Comparison of ENCODE assay signal across 25 mouse cellular contexts in the genomic region with DNA sequence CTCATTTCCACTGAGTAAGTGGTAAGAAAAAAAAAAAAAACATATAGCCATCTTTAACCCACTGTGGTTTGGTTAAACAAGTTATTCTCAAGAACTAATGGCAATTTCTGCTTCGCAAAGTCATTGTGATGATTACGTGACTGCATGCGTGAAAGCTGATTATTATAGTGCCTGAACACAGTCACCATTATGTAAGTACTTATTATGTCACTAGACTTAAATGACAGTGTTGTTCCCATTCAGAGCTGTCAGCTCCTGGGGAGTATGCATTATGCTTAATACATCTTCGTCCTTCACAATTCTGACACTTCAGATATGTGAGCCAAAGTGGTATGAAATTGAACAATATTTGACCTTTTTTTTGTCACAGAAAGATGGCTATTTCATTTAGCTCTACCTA.
DNase-seq lines count a peak whose midpoint lies in the region; ATAC-seq and TF ChIP-seq lines count a peak whose summit lies in the region.
"Had no signal": no experiment of that assay in that cellular context is flagged by ENCODE, and none has a peak within 500 bp of the region (broad histone marks: within the 10 kb centered on the region; RNA-seq: fewer than 3 reads in every experiment).

No protein-coding gene starts in this region.

- no peaks in the 10 kb centered on the region for H3K9me3 ChIP-seq in forebrain, embryonic 12.5 days
- H3K9me3 ChIP-seq in forebrain, embryonic 10.5 days, result no peaks in the 10 kb centered on the region
- no peaks in the 10 kb centered on the region for H3K9me3 ChIP-seq in forebrain, embryonic 15.5 days
- H3K9me3 ChIP-seq in forebrain, postnatal 0 days (ENCODE audit: low read length), result no peaks in the 10 kb centered on the region
- H3K9me3 ChIP-seq: embryonic facial prominence, embryonic 13.5 days; embryonic facial prominence, embryonic 15.5 days; G1E had no signal

- H3K4me3 ChIP-seq in forebrain, embryonic 12.5 days (replicated peaks), result no peak overlapping the region
- no peak overlapping the region for H3K4me3 ChIP-seq in forebrain, embryonic 10.5 days
- 0 out of 2 replicates have a peak overlapping the region, but pooled peaks have one; percentile 16 for H3K4me3 ChIP-seq in heart, adult 2 months
- no peak overlapping the region for H3K4me3 ChIP-seq in forebrain, embryonic 15.5 days
- no peak overlapping the region for H3K4me3 ChIP-seq in forebrain, postnatal 0 days (ENCODE audit: low read depth, low read length)
- H3K4me3 ChIP-seq: embryonic facial prominence, embryonic 13.5 days; embryonic facial prominence, embryonic 15.5 days had no signal

- H3K4me2 ChIP-seq in forebrain, embryonic 12.5 days, result no peak overlapping the region
- H3K4me2 ChIP-seq in forebrain, embryonic 15.5 days (replicated peaks), result no peak overlapping the region
- H3K4me2 ChIP-seq in forebrain, postnatal 0 days (ENCODE audit: low read depth), result no peak overlapping the region
- H3K4me2 ChIP-seq: embryonic facial prominence, embryonic 13.5 days; embryonic facial prominence, embryonic 15.5 days had no signal

- no peak overlapping the region for H3K27ac ChIP-seq in forebrain, embryonic 12.5 days
- H3K27ac ChIP-seq in forebrain, embryonic 10.5 days, result no peak overlapping the region
- peak overlapping the region; percentile 32 for H3K27ac ChIP-seq in heart, adult 2 months
- H3K27ac ChIP-seq in forebrain, embryonic 15.5 days (replicated peaks), result no peak overlapping the region
- no peak overlapping the region for H3K27ac ChIP-seq in forebrain, postnatal 0 days (ENCODE audit: low read depth, low read length)
- H3K27ac ChIP-seq: embryonic facial prominence, embryonic 13.5 days; embryonic facial prominence, embryonic 15.5 days had no signal

- H3K27me3 ChIP-seq in forebrain, embryonic 12.5 days, result no peaks in the 10 kb centered on the region
- no peaks in the 10 kb centered on the region for H3K27me3 ChIP-seq in forebrain, embryonic 10.5 days (ENCODE audit: poor library complexity, severe bottlenecking)
- H3K27me3 ChIP-seq in heart, adult 2 months (ENCODE audit: control insufficient read depth, insufficient read depth, low read length), result no peaks in the 10 kb centered on the region
- H3K27me3 ChIP-seq in forebrain, embryonic 15.5 days, result no peaks in the 10 kb centered on the region
- H3K27me3 ChIP-seq in forebrain, postnatal 0 days (ENCODE audit: insufficient read depth, low read length), result no peaks in the 10 kb centered on the region
- H3K27me3 ChIP-seq: embryonic facial prominence, embryonic 13.5 days; embryonic facial prominence, embryonic 15.5 days; Patski had no signal

- no peak for TF ChIP-seq EP300 in heart, adult 2 months (IDR thresholded peaks at IDR 0.05; ENCODE audit: insufficient read depth, low read depth, low read length)

- no peak for TF ChIP-seq POLR2A in heart, adult 2 months (IDR thresholded peaks at IDR 0.05; ENCODE audit: insufficient read depth, low read depth, low read length)

- H3K79me2 ChIP-seq in heart, adult 2 months (replicated peaks; ENCODE audit: control insufficient read depth, insufficient read depth, low read length), result no peaks in the 10 kb centered on the region

- H3K36me3 ChIP-seq in forebrain, embryonic 12.5 days (replicated peaks), result no peaks in the 10 kb centered on the region
- no peaks in the 10 kb centered on the region for H3K36me3 ChIP-seq in forebrain, embryonic 10.5 days (replicated peaks)
- no peaks in the 10 kb centered on the region for H3K36me3 ChIP-seq in heart, adult 2 months (ENCODE audit: control insufficient read depth, insufficient read depth, low read length)
- H3K36me3 ChIP-seq in forebrain, embryonic 15.5 days, result no peaks in the 10 kb centered on the region
- no peaks in the 10 kb centered on the region for H3K36me3 ChIP-seq in forebrain, postnatal 0 days (ENCODE audit: insufficient read depth)
- H3K36me3 ChIP-seq: embryonic facial prominence, embryonic 13.5 days; embryonic facial prominence, embryonic 15.5 days; G1E had no signal

- intact Hi-C loops in heart, adult 2 months (cut with DNase I), result no loop called here
- intact Hi-C loops in heart, postnatal 14 days (cut with DNase I), result no loop called here

- no peak overlapping the region for H3K9ac ChIP-seq in forebrain, embryonic 12.5 days
- no peak overlapping the region for H3K9ac ChIP-seq in heart, adult 2 months (ENCODE audit: low read depth, low read length)
- H3K9ac ChIP-seq in forebrain, embryonic 15.5 days (replicated peaks), result no peak overlapping the region
- H3K9ac ChIP-seq in forebrain, postnatal 0 days, result no peak overlapping the region
- H3K9ac ChIP-seq: embryonic facial prominence, embryonic 13.5 days; embryonic facial prominence, embryonic 15.5 days had no signal

- no peak for DNase-seq in forebrain, embryonic 10.5 days (ENCODE audit: extremely low spot score, low spot score)
- DNase-seq in heart, adult 2 months, result no peak
- DNase-seq in heart, postnatal 14 days, result no peak
- no peak for DNase-seq in forebrain, postnatal 0 days
- no peak for DNase-seq in layer of hippocampus, postnatal 10 days (ENCODE audit: low spot score in 2 of 2)
- DNase-seq in urinary bladder, postnatal 25 days (ENCODE audit: low spot score), result no peak
- DNase-seq: adrenal gland, adult 8-10 months; adrenal gland, postnatal 14 days; adrenal gland, postnatal 36 days; B cell, adult 2 months; cerebellum, adult 11 months; cerebellum, adult 18-20 months; cerebellum, adult 8-10 months; cerebellum, adult 9-11 months; cerebellum, postnatal 14 days; cerebellum, postnatal 36 days; embryo, embryonic 11 days had no signal

- TF ChIP-seq CTCF in heart, adult 2 months (IDR thresholded peaks at IDR 0.05), result no peak
- TF ChIP-seq CTCF in forebrain, postnatal 0 days (IDR thresholded peaks at IDR 0.05; ENCODE audit: low read depth), result no peak

- no peaks in the 10 kb centered on the region for H3K4me1 ChIP-seq in forebrain, embryonic 12.5 days
- no peaks in the 10 kb centered on the region for H3K4me1 ChIP-seq in forebrain, embryonic 10.5 days
- H3K4me1 ChIP-seq in heart, adult 2 months (ENCODE audit: control insufficient read depth, insufficient read depth, low read length), result peaks cover 2% of the 10 kb centered on the region; the same call in 1 of the 2 replicates
- no peaks in the 10 kb centered on the region; the same call in 1 of the 2 replicates for H3K4me1 ChIP-seq in forebrain, embryonic 15.5 days
- no peaks in the 10 kb centered on the region for H3K4me1 ChIP-seq in forebrain, postnatal 0 days (ENCODE audit: insufficient read depth)
- H3K4me1 ChIP-seq: embryonic facial prominence, embryonic 13.5 days; embryonic facial prominence, embryonic 15.5 days had no signal

- 68% methylated on average over 4 of the region's 4 CpGs for WGBS in forebrain, embryonic 12.5 days
- 95% methylated on average over 4 of the region's 4 CpGs for WGBS in forebrain, embryonic 10.5 days
- WGBS in heart, adult 2 months, result 91% methylated on average over 4 of the region's 4 CpGs
- 63% methylated on average over 4 of the region's 4 CpGs for WGBS in forebrain, embryonic 15.5 days
- WGBS in forebrain, postnatal 0 days, result 60% methylated on average over 4 of the region's 4 CpGs

- ATAC-seq in forebrain, embryonic 12.5 days (ENCODE audit: low FRiP score), result peak; percentile 61; the same call in 1 of the 2 replicates
- peak; percentile 77 for ATAC-seq in forebrain, embryonic 15.5 days (replicated peaks)
- ATAC-seq in forebrain, postnatal 0 days, result peak; percentile 25; the same call in 1 of the 2 replicates
- ATAC-seq: activated CD4-positive, CD25-positive, alpha-beta regulatory T cell, adult 4 months; CD4-positive, CD25-positive, alpha-beta regulatory T cell, adult 4 months; Patski had no signal

Comparison
In these comparisons a context has a peak if more than half of its experiments do, and no peak if none do; other contexts are left out.
1. ATAC-seq: peak in every context shown above with its lines; median percentile 77 in forebrain, embryonic 15.5 days; 61 in forebrain, embryonic 12.5 days; 25 in forebrain, postnatal 0 days.